Mouse (Mus musculus): ENCODE data around the gene Ankrd33b.

GRCm38 (mm10) chr15:31280683-31281082 is 86.8 kb downstream of the Ankrd33b start:
- TF ChIP-seq CTCF (IDR thresholded peaks at IDR 0.05; ENCODE audit: borderline replicate concordance, extremely low read depth, insufficient read depth, insufficient read length) (no peak), POLR2A (IDR thresholded peaks at IDR 0.05; ENCODE audit: borderline replicate concordance, extremely low read depth, insufficient read depth, insufficient read length, poor library complexity, severe bottlenecking) (no peak)
